Mouse (Mus musculus) left cerebral cortex, postnatal 36 days (tissue): ENCODE measurements around the gene H1foo. TPM values are rescaled to one million over a fixed set of nuclear protein-coding genes. Genes with fewer than 3 reads are reported as not detected.
A peak's percentile ranks its signal among the peaks of the same experiment; 100 is the strongest.

Experiments
- DNase-seq, 2 experiments: peaks; one replicate each; pipeline ENCODE4 v3.0.0; 2021 to 2022; ENCODE audit warnings: low spot score in 2 of 2, mixed read lengths in 1 of 2
- intact Hi-C: fragments of 180-260 bp; cut with DNase I; formaldehyde crosslinking; loops from one replicate; pipeline ENCODE4 v1.15.1; 2025
- total RNA-seq, 2 experiments: library from RNA; stranded (reverse); gene quantifications; 2 replicates each; pipeline ENCODE4 v1.2.3; 2021

H1foo gene
- total RNA-seq, 2 experiments from 2014 or later, result not detected

DNA sequence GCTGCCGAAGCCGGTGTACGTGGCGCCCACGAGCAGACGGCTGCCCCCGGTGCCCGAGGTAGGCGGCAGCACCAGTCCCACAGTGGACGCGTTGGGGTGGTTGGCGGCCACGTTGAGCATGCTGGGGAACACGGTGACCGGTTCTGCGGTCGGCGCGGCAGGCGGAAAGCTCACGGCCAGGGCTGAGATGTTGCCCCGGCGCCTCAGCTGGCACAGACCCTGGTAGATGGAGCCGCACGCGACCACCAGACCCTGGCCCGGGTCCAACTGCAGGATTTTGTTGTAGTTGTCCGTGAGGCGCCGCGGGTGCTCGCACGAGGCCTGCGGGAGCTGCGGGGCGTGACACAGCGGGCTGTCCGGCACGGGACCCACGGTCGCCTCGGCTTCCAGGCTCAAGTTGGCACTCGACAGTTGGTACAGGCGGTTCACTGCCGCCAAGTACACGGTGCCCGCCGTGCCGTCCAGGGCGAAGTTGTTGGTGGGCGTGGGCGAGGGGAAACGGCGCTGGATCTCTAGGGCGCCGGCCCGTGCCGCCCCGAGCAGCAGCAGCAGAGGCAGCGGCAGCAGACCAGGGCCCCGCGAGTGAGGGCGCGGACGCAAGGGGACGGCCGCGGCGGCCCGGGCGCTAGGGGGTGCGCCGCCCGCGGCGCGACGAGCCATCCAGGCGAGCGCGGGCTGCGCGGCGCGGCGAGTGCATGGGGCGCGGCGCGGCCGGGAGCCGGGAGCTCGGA, 49.6 kb downstream of the H1foo start:
- DNase-seq, result peak in 1 of 2 experiments; percentile 40
- intact Hi-C loops, result loop anchor here (2.0 kb wide), 1 partner anchor 94 kb away; no protein-coding TSS in a partner anchor

DNA sequence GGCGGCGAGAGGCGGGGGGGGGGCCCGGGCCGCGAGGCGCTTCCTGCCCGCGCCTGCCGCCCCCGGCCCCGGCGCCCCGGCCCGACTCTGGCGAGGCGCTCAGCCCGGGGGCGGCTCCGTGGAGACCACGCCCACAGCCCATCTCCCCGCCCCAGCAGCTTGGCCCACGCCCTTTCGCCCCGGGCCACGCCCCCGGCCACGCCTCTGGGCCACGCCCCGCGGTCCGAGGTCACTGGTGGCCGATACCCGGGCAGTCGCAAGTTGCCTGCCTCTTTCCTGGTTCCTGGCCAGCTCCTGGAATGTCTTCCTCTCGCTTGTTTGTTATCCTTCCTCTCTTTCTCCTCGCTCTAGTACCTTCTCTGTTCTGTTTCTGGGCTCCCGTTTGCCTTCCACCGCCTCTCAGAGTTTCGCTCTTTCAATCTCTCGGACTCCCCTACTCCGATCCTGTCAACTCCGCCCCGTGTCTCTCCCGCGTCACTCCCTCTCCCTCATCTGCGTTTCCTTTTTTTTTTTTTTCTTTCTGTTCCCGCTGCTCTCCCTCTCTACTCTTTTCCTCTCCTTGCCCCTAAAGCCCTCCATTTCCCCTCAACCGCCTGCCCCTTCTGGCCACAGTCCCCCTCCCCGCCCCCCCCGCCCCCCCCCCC, 50.3 kb downstream of the H1foo start, which contains the start of gene Plxnd1:
Gene Plxnd1, minus strand, starts transcription at position 129 of the 644 bp plus-strand sequence.
- DNase-seq, result peak; percentile 84 to 86
- intact Hi-C loops, result loop anchor here (2.0 to 5.0 kb wide), 2 partner anchors 94 to 143 kb away; partner anchors contain the start of genes Ift122 and Mbd4

DNA sequence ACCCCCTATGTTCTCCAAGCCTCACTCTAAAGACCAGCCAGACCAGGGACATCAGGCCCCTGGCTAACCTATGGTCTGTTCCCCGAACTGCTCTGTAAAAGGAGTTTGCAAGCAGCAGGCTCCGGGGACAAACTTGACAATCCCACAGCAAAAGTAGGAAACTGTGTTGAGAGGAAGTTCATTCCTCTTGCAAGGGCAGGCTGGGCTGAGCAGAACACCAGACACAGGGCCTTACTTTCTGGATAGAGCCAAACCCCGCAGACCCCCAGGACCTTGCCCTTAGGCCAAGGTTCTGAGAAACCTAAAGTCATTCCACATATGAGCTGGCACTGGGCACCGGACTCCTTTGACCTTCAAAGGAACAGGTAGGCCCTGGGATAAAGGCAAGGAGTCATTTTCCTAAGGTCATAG, 50.8 kb downstream of the H1foo start:
- DNase-seq, result no peak
- intact Hi-C loops, result loop anchor here (2.0 to 5.0 kb wide), 2 partner anchors 95 to 143 kb away; partner anchors contain the start of genes Ift122 and Mbd4

DNA sequence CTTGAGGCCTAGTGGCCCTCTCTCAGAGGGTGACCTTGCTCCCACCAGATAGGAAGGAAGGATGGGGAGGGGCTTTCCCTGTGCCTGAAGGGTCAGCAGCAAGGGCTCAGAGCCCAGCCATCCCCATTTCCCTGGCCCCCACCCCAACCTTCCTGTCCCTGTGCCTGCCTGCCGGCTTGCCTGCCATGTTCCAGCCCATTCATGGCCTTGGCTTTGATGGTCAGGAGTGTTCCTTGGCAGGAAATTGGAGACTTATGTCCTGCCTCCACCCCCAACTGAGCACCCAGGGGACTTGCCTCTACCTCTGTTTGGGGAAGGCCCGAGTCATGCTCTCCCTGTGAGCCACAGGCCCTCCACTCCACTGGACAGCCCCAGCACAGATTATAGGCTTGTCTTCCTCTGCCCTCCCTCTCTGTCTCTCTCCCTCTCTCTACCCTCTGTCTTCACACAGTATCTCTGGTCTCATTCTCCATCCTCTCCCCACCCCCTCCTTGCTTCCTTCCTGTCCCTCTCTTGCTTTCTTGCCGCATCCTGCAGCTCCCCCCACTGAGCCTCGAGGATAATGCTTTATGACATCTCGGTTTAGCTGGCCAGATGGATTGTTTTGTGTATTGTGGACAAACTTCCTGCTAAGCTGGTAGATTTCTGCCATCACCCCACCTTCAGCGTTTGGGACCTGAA, 51.6 kb downstream of the H1foo start:
- intact Hi-C loops, result loop anchor here (5.0 kb wide), 1 partner anchor 144 kb away; the partner anchor contains the start of genes Ift122 and Mbd4
- DNase-seq, result no peak

DNA sequence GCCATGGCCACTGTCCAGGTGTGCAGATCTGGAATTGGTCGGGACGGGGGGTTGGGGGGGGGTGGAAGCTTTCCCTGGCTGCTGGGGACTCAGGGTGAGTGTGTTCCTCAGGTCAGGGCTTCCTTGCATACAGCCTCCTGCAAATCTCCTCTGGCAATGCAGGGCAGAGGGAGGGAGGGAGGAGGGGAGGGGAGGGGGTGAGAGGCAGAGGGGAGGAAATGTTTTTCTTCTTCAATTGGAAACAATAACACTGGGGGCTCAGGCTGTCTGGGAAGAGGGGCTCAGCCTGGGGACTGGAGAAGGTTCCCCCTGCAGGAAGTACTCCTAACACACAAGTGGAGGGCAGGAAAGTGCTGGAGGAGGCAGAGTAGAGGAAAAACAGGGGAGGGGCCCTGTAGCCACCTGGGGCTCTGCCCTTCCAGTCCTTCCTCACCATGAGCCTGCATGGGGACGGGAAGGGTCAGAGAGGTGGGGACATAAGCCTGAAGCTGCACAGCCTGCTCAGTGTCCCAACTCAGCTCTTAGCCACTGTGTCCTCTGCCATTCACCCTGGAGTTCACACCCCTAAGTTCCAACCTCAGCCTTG, 53.1 kb downstream of the H1foo start:
- no peak for DNase-seq
- intact Hi-C loops, result loop anchor here (5.0 kb wide), 1 partner anchor 146 kb away; the partner anchor contains the start of genes Ift122 and Mbd4

DNA sequence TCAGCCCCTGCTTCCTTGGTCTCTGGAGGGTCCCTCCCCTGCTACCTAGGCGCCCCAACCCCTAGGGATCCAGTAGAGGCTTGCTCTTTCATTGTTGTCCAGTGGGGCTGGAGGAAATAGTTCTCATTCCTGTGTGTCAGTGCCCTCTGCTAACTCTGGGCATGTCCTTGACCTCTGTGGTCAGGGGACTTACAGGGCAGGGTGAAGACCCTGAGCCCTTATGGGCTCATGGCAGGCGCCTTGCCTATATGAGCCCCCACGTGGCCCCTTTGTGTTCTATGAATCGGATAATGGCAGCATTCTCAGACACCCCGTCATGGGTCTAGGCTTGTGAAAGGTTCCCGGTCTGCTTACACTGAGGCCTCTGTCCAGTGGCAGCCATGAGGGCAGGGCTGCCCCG, 54.0 kb downstream of the H1foo start:
- no peak for DNase-seq
- intact Hi-C loops, result loop anchor here (5.0 kb wide), 1 partner anchor 146 kb away; the partner anchor contains the start of genes Ift122 and Mbd4

DNA sequence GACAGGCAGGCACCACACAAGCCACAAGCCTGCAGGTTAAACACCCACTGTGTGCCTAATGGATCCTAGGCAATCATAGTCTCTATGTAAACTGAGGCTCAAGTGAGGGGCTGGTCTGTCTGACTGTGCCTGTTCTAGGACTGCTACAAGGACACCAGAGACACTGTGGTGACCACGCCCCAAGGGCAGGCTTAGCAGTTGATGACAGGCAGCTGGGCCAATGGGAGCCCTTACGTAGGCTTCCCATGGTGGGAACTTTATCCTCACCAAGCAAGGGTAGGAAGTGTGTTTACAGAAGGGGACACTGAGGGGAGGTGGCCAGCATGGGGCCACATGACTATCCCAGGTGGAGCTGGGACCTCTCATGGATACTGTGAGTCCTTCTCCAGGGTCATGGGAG, 54.5 kb downstream of the H1foo start:
- intact Hi-C loops, result loop anchor here (5.0 kb wide), 1 partner anchor 147 kb away; the partner anchor contains the start of genes Ift122 and Mbd4
- no peak for DNase-seq

Other genes starting within 250 kb of the H1foo start
- 1 to 10 TPM; 1.4 to 2.1 TPM for gene Tmem40, start 182.5 kb upstream of the H1foo start, total RNA-seq
- 1 to 10 TPM; 2.0 to 2.3 TPM for gene Cand2, start 170.4 kb upstream of the H1foo start, total RNA-seq
- 100 to 1,000 TPM; 444 to 498 TPM for gene Rpl32, start 136.2 kb upstream of the H1foo start, total RNA-seq
- 1 to 10 TPM; 3.8 to 5.3 TPM for gene Efcab12, start 106.5 kb upstream of the H1foo start, total RNA-seq
- gene Mbd4, start 91.6 kb upstream of the H1foo start, total RNA-seq, result 1 to 10 TPM; 8.2 to 9.0 TPM
- gene Ift122, start 91.5 kb upstream of the H1foo start, total RNA-seq, result 10 to 100 TPM; 27.0 to 31.0 TPM
- gene Rho, start 13.2 kb upstream of the H1foo start, total RNA-seq, result under 1 TPM; 0.17 to 0.70 TPM
- 100 to 1,000 TPM; 115 to 121 TPM for gene Plxnd1, start 50.1 kb downstream of the H1foo start, total RNA-seq
- 10 to 100 TPM; 63.0 to 76.8 TPM for gene Tmcc1, start 248.5 kb downstream of the H1foo start, total RNA-seq